Mouse (Mus musculus) erythroid progenitor cell, adult 5-6 weeks (primary cell): ENCODE results near the gene Slc5a11. TPM values are rescaled to one million over a fixed set of nuclear protein-coding genes. Genes with fewer than 3 reads are reported as not detected.

Source experiments
- ATAC-seq: replicated peaks from 2 replicates; pipeline ENCODE4 v1.8.0; 2016; ENCODE audit warnings: moderate number of reproducible peaks, mild to moderate bottlenecking, moderate TSS enrichment, inconsistent platforms; ENCODE audit not compliant: poor library complexity, low FRiP score, severe bottlenecking
- total RNA-seq, 2 experiments: library from RNA; stranded (forward) in 1 of 2; stranded (reverse) in 1 of 2; fragments of 150-400 nt in 1 of 2; fragments of 186-747, 209-891 nt in 1 of 2; gene quantifications; 2 replicates each; pipeline versions ENCODE4 v1.2.3 to v1.2.4; 2015 to 2017; ENCODE audit warnings: low replicate concordance in 2 of 2

Slc5a11 gene
- total RNA-seq, 2 experiments from 2014 or later, result not detected

DNA sequence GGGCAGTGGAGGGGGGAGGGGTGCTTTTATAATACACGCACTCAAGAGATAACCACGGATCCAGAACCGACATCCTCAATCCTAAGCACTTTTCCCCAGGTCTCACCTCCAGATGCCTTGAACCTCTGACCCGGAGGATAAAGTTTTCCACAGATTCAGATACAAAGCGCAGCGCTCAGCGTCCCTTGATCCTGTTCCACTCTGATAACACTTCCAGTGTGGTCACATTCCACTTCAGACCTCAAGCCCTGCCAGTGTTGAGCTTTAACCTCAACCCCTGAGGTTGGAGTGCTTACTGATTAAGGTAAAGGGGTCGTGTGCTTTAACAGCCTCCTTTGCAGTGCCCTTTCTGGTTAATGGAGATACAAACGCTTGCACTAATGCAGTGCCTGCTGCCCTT is 4.7 kb upstream of the Slc5a11 start:
- no peak for ATAC-seq

GRCm38 (mm10) chr7:123211461-123211860 is 3.1 kb upstream of the Slc5a11 start:
- ATAC-seq, result no peak

DNA sequence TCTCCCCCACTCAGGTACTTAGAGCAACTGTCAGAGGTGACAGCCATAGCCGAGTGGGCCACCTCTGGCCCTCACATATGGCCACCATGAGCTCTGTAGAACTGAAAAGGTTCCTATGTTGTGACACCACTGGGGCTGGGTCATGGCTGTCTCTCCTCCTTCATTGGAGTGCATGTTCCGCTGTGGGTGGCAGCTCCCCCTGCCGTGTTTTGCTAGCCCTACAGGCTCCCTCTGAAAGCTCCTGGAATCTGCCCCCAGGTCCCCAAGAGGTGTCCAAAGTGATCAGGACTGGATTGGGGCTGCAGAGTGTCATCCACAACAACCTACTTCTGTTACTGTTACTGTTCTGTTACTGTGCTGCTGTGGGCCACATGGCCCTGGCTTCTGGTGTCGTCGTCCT is 2.3 kb upstream of the Slc5a11 start:
- ATAC-seq, result no peak

GRCm38 (mm10) chr7:123215138-123215537 is 558 bp downstream of the Slc5a11 start:
- no peak for ATAC-seq

DNA sequence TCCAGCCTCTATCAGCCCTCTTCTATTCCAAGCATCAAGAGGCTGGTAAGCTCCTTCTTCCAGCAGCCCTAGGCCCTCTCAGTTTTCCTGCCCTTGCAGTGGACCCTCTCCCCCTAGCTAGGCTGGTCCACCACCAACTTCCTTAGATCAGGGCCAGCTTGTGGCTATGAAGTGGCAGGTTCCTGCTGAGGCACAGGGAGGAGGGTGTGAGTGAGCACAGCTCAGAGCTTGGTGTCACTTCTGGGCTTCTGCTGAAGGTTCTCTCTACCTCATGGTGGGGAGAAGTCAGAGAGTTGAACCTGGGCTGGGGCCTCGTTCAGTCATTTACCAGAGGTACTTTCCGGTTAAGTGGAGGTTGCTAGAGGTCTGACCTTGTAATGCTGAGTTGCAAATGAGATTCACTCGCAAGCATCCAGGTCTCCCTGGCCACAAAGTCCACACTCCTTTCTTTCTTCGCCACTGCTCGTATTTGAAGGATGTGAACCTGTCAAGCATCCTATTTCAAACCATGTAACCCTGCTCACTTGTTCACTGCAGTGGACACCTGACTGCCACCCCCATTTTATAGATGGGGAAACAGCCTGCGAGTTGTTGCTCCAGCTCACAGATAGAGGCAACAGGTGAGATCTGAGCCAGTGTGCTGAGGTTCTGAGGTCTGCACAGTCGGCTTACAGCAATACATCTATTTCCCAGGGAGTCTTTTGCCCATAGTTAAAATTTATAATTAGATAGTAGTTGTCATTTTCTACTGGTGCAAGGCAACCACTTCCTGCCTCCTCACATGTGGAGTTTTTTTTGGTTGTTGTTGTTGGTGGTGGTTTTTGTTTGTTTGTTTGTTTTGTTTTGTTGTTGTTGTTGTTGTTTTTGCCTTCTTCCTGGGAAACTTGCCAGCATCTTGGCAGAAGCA is 3.1 kb downstream of the Slc5a11 start:
- no peak for ATAC-seq

- no peak for ATAC-seq
These were observed 4.0 kb downstream of the Slc5a11 start for GRCm38 (mm10) chr7:123218620-123219019.

- ATAC-seq, result no peak
These were observed 5.4 kb downstream of the Slc5a11 start for GRCm38 (mm10) chr7:123219781-123220632.

DNA sequence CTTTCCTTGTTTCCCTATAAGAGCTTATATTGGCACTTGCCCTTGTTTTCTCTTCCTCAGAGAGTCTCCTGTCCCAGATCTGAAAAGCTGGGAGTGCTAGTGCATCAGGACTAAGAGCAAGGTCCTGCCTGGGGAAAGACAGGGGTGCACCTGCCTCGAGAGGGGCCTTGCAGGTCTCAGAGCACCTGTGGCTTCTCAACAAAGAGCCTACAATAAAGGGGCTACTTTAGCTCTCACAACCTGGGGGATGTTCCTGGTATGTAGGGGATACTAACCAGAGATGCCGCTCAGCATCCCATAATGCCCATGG is 6.0 kb downstream of the Slc5a11 start:
- no peak for ATAC-seq

DNA sequence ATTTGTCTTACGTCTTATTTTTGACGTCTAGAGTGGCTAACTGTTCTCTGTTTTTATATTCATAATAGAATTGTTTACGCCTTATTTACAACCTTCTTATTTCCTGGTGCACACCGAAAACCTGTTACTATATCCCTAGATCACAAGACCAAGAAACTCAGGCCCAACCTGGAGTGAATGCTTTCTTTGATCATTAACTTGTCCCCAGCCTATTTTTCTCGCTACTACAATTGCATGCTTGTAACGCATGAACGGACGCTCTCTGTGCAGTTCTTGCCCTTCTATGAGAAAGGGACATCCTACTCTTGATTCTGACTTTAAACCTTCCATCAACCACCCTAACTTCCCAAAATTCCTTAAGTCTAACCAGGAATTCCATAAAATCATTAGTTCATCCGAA is 9.5 kb downstream of the Slc5a11 start:
- no peak for ATAC-seq

GRCm38 (mm10) chr7:123225159-123225558 is 10.6 kb downstream of the Slc5a11 start:
- no peak for ATAC-seq

GRCm38 (mm10) chr7:123235449-123235848 is 20.9 kb downstream of the Slc5a11 start:
- ATAC-seq, result no peak

DNA sequence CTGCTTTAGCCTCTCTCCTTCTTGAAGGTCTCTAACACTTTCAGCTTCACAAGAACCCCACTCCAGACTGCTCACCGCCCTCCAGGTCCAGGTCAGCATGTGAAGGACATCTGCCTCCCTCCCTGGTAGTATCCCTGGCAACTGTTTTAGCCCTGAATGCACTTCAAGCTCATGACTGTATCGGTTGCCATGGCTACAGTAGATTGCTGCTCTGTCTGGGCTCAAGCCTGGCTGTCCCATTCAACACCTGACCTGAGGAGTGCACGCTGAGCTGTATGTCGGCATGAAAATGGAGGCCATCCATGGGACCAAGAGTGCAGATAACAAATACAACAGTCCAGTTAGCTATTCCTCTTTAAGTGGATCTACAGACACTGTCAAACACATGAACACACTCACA is 24.0 kb downstream of the Slc5a11 start:
- no peak for ATAC-seq

- no peak for ATAC-seq
These were observed 25.5 kb downstream of the Slc5a11 start for GRCm38 (mm10) chr7:123240064-123240463.

- no peak for ATAC-seq
These were observed 27.7 kb downstream of the Slc5a11 start for GRCm38 (mm10) chr7:123242241-123242640.

DNA sequence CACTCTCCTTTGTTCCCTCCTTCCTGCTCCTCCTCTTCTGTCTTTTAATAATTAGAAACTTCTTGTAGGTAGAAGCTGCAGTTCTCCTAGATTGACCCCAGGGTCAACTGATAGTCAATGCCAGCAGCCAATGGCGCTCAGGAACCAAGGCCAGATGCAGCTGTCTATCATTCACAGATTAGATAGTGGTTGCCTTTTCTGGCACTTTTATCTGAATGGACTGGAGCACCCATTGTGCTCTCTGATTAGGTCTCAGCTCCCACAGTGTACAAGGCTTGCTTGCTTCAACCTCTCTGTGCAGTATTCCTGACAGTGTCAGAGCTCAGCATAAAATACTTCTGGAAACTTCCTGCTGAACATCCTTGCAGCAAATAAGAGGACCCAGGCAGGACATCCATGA is 30.3 kb downstream of the Slc5a11 start:
- no peak for ATAC-seq

DNA sequence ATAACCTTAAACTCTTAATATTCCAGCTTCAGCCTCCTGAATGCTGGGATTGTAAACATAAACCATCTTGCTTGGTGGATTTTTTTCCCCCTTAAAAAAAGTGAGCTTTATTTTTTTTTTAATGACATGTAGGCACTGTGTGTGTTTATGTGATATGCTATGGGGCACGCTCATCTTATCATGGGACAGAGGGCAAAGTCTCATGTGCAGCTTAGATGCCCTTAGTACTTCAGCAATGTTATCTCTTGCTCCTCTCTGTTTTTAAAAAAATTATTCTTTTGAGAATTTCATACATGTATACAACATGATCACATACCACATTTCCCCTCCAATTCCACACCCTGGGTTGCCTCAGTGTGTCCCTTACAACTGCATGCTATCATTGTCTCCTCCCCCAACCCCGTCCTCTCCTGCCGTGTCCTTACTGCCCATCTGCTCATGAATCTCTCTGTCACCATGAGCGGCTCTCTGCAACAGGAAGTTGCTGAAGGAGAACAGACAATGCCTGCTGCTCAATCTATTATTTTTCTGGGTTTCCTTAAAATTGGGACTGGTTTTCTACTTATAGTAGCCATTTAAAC is 32.0 kb downstream of the Slc5a11 start:
- ATAC-seq, result no peak

DNA sequence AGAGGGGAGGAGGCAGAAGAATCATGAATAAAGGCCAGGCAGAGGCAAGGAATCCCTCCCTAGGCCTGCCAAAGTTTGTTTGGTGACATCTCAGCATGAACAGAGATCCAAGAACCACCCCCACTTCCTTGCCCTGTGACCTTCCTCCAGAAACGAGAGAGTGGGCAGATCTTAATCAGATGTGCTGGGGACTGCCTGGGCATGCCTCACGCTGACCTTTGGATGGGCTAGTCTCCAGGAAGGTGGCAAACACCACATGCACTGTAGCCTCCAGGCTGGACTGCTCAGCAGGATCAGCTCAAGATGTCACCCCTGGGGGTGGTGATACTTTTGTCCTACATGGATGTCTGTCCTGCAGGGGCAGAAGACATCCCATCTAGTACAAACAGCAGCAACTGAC is 33.6 kb downstream of the Slc5a11 start:
- ATAC-seq, result no peak

DNA sequence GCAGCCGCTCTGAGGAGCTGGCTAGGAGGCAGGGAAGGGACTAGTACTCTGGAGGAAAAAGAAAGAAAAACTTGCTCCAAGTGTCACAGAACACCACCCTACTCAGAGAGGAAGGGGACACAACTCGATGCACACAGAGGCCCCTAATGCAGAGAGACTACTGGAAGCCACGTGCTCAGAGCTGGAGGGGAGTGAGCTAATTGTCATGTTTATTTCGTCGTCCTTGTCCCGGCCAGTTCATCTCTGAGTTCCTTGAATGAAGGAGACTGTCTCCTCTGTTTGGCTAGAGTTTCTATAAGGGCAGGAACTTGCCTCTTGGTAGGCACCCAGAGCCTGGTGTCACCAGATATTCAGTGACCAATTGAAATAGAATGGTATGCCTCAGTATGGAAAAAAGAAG is 36.8 kb downstream of the Slc5a11 start:
- no peak for ATAC-seq

DNA sequence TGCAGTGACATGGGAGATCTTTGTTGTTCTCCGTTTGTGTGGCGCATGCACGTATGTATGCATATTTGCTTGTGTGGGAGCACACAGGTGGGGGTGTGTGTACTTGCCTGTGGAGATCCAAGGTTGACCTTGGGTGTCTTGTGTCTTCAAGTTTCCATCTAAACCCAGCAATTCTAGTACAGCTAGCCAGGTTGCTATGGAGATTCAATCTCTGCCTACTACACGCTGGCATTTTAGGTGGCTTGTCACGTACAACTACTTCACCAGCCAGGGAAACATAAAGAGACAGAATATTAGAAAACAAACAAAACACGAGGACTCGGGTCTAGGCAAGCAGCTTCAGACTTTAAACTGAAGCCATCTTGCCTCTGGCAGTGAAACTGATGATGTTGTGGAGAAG is 38.8 kb downstream of the Slc5a11 start:
- ATAC-seq, result no peak

DNA sequence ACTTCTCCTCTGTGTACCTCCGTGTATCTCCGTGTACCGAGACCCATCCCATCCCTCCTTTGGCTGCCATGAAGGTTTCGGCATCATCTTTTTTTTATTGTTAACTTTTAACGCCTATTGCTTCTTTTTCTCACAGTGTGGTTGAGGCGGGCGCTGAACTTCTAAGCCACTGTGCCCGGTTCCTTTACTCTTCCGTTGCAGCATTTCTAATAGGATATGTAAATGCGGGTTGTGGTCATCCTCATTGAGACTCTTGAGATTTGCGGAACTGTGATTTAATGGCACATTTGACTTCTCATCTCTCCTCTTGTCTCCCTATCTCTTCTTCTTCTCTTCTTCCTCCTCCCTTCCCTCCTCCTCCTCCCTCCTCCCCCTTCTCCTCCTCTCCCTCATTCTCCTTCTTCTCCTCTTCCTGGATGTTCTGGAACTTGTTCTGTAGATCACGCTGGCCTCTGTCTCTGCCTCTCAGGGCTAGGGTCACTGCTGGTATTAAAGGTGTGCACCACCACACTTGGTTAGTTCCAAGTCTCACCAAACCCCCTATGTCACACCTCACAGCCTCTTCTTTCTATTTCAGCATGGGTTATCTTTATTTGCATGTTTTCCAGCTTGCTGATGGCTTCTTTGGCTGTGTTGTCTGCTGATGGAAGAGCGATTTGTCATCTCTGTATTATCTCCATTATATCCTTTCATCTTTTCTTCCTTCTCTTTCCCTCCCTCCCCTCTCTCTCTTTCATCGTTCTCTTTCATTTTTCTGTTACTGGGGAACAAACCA is 39.8 kb downstream of the Slc5a11 start:
- ATAC-seq, result no peak
